Mouse (Mus musculus) cerebellum, adult 8-10 months (tissue): ENCODE results near the gene Idh3g.
"Not testable (repeated sequence)": the region's sequence is repeated elsewhere in the genome, so short reads cannot be mapped to it uniquely, and the experiment has no call there.

Experiments
- DNase-seq: peaks from one replicate; pipeline ENCODE4 v3.0.0; 2022

The Idh3g gene

DNA sequence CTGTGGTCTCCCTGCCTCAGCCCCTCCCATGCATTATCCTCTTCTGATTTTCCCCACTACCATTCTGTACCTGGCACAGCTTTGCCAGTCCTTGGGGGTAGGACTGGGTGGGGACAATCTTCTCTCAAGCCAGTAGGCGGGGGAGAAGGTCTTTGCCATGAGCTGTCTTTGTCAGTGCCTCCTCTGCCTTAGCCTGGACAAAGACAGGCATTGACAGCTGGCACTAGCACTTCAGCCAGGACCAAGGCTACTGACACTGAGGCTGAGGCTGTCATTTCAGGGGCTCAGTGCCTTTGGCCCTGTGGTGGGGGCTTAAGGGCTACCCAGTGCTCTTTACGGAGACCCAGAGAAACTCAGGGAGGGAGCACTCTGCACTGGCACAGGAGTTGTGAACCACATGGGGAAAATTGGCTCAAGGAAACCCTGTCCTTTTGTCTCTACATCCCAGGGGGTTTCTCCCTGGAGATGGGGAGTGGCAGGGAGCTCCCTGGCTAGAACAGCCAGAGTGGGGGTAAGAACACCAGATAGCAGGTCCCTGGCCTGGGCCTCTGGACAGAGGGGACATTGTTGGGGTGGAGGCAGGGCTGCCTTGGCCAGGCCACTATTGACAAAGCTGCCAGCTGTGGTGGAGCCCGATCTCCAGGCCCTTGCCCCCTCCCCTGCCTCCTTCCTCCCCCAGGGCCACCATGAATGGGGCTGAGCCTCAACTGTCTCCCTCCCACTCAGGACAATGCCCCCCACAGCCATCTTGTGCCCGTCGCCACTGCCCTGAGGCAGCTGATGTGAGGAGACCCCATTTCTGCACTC is 30.2 kb downstream of the Idh3g start, which contains the start of gene Plxnb3:
Gene Plxnb3, plus strand, starts transcription at position 757 of the 807 bp plus-strand sequence.
- no peak for DNase-seq

GRCm38 (mm10) chrX:73748977-73749376 is 37.7 kb downstream of the Idh3g start:
- no peak for DNase-seq

- no peak for DNase-seq
Observed at GRCm38 (mm10) chrX:73744774-73745481, 41.8 kb downstream of the Idh3g start.

DNA sequence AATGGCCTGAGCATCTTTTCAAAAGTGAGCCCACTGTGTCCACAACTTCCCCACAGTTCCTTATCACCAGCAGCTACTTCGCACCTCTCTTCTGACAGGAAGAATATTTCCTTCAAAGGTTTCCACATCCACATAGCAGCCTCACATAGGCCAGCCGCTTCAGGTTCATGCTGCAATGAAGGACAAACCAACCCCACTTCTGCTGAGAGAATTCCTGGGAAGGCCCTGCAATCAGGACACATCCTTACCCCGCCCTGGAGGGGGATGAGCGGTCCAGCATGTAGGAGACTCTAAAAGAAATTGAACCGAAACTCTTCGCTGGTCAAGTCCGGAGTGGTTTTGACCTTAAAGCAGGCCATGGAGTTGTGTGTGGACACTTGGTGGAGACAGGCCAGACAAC is 46.9 kb downstream of the Idh3g start:
- not testable (repeated sequence) for DNase-seq

GRCm38 (mm10) chrX:73739151-73739550 is 47.5 kb downstream of the Idh3g start:
- no peak for DNase-seq

DNA sequence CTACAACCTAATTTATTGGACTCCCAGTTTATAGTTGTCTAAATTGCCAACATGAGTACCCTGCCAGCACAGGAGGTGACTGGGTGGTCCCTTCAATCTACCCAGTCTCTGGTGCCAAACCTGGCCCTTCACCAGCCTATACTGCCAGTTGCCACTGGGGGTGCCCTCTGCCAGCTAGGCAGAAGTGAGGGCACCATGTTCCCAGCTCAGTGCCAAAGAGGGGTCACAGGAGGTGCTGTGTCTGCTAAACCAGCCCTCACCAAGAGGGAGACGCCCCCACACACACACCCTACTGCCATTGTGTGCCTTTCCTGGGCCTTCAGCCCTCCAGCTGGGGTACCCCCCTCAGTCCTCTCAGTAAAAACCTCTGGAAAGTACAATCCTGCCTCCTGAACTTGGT is 48.5 kb downstream of the Idh3g start:
- DNase-seq: no peak

DNA sequence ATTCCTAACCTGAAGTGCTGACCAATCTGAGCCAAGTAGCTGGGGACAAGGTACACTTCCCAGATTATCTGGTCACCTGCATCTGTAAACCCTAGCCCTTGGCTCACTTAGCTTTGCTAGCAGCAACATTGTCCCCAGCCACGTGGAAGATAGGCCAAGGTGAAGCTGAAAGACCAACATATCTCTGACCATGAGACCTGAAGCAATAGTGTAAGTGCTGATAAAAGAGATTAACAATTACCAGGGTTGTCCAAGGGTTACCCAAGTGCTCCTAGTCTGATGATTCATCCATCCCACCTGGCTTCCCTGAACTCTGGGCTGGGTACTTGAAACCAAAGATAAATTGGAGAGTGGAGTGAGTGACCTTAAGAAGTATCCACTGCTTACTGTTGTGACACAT is 55.8 kb downstream of the Idh3g start:
- no peak for DNase-seq
